Mouse (Mus musculus): ENCODE data around the gene Tnnt1.

DNA sequence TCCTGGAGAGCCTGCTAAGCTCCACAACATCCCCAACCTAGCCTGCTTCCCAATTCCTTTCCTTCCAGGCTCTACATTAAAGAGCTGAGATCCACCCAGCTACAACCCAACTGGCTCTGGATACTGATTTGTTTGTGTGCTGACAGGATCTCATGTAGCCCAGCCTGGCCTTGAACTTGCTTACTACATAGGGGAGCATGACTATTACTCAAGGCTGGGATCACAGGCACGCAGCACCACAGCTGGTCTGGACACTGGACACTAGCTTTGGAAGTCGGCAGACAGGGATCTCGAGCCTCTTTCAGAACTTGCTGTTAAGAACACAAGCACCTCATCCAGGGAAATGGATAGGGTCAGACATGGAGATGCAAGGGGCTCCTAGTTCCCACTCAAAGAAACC lies 19.7 kb downstream of the Tnnt1 start:
- TF ChIP-seq CTCF (conservative IDR thresholded peaks at IDR 0.05; ENCODE audit: low read length), result no peak
- no peak for TF ChIP-seq POU5F1 (IDR thresholded peaks at IDR 0.05; ENCODE audit: borderline replicate concordance, low read length)

All from E14TG2a.4 (cell line).